Mouse (Mus musculus) frontal cortex, postnatal 36 days (tissue): ENCODE data around the gene Cdc5l.

Source experiments
- DNase-seq, 2 experiments: peaks; one replicate each; pipeline ENCODE4 v3.0.0; 2022; ENCODE audit warnings: low spot score in 2 of 2

Cdc5l gene

DNA sequence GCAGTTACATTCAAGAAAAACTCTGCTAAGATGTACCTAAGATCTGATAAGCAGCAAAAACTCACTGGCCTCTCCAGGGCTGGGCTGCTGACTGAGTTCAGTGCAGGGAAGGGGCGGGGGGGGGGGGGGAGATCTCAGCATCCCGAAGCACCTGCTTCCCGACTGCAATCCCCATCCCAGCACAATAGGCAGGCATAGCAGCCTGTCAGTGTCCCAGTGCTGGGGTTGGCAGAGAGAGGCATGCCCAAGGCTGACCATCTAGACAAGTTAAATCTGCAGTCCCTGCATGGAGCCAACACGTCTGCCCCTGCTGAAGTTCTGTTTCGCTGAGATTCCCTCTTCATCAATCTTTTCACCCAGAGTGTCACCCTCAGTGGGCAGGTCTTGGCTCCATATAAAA, 63.0 kb downstream of the Cdc5l start:
- DNase-seq = no peak

DNA sequence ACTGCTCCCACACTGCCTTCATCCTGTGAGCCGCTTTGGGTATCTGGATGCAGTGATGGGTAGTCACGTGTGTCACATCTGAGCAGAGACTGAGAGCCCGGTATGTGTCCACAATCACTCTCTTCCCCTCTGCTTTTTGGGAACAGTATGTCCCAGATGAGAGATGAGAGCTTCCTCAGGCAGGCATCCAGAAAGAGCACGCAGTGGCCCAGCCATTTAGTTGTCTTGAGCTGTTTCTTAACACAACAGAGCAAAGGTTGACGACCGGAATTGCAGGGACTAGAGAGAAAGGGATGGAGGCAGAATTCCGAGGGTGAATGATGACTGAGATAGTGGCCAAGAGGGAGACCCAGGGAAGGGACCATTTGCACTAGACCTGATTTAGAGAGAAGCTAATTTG, 68.7 kb downstream of the Cdc5l start:
- no peak for DNase-seq

DNA sequence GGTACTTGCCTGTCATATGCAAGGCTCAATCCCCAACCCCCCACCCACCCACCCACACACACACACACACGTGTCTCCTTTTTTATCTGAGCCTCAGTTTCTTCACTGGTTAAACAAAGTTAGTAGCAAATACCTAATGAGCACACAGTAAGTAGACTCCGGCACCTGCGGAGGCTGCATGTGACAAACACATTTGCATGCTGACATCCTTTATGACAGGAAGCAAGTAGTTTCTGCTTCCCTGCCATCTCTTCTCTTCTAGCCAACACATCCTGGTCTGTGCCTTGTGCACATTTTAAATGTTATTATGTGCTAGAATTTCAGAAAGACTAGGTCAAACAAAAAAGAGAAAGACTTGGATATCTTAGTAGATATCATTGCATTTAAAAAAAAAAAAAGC, 72.6 kb downstream of the Cdc5l start:
- DNase-seq = no peak

DNA sequence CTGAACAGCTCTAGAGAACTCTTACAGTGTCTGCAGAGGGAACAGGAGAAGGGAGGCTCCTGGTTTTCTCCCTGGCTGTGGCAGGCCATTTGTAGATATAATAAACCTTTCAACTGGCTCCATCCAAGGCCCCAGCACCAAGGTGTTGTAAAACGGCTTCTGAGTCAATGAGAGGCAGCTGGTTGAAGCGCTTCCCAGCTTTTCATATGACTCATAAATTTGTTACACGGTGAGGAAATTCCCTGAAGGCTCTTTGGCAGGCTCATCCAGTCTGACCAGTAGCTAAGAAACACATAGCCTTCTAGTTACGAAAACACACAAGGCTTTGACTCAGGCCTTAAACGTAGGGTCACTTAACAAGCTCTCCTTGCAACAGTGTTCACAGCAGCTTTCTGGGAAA, 74.1 kb downstream of the Cdc5l start:
- no peak for DNase-seq

DNA sequence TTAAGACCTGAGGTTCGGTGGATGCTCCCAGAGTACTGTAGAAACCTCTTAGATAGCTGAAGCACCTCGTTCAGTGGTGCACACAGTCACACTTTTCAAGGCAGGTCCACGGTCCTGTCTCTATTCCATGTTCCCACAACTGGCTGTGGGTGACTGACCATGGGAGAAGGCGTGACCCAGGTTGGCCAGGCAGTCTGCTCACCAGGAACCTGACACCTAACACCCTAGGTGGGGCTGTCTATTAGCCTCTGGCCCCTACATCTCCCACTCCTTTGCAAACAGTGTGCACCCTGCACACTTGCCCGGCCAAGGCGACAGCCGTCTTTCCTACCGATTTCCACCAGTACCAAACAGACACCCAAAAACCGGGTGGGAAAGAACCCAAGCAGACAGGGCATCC, 77.1 kb downstream of the Cdc5l start:
- no peak for DNase-seq

DNA sequence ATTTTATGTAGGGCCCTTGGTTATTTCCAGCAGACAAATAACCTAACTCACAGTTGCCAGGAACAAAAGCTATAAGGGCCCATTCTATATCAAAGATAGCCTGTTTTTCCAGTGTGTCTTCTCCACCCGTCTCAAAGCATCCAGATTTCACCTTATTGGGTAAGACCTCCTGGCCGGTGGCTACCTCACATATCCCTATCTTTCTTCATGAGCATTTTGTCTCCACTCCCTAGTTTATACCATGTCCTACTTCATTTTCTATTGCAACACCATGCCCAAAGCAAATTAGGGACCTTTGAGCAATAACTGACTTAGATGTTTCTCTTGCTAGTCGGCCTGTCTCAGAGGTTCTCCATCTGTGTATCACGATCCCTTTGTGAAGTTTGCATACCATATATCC, 85.6 kb downstream of the Cdc5l start:
- DNase-seq = no peak
